Mouse (Mus musculus) CH12.LX (cell line): ENCODE measurements at regions not wholly inside any gene's neighbourhood (a gene's known extent, or its start where the extent isn't known, plus 50 kb on each side); places are given as distances from the start of the nearest gene placed in this dataset.

ENCODE experiments used
- BHLHE40 ChIP-seq: IDR thresholded peaks from 2 replicates; pipeline ENCODE4 v1.6.1; 2011; ENCODE audit warnings: mild to moderate bottlenecking, low read depth, low read length, improper control_type of control experiment
- CTCF ChIP-seq, 2 experiments: IDR thresholded peaks in 1 of 2; conservative IDR thresholded peaks in 1 of 2; 2 replicates each; pipeline ENCODE4 v1.5.1; 2011 to 2012; ENCODE audit warnings: low read depth in 2 of 2, low read length in 2 of 2, improper control_type of control experiment in 1 of 2, inconsistent platforms in 1 of 2, mild to moderate bottlenecking in 1 of 2, moderate library complexity in 1 of 2
- EP300 ChIP-seq: IDR thresholded peaks from 2 replicates; pipeline ENCODE4 v1.6.1; 2011; ENCODE audit warnings: low read length, improper control_type of control experiment
- JUND ChIP-seq: conservative IDR thresholded peaks from 2 replicates; pipeline ENCODE4 v1.6.1; 2011; ENCODE audit warnings: low read depth, low read length, improper control_type of control experiment
- NRF1 ChIP-seq: IDR thresholded peaks from 2 replicates; pipeline ENCODE4 v1.6.1; 2014; ENCODE audit warnings: low read depth, mild to moderate bottlenecking, inconsistent platforms, low read length, improper control_type of control experiment, moderate library complexity
- POLR2A ChIP-seq: IDR thresholded peaks from 2 replicates; pipeline ENCODE4 v1.6.1; 2011; ENCODE audit warnings: low read depth, mild to moderate bottlenecking, improper control_type of control experiment, low read length
- POLR2AphosphoS2 ChIP-seq: IDR thresholded peaks from 2 replicates; pipeline ENCODE4 v1.6.1; 2011; ENCODE audit warnings: low read depth, low read length, improper control_type of control experiment
- RCOR1 ChIP-seq: conservative IDR thresholded peaks from 2 replicates; pipeline ENCODE4 v1.6.1; 2012; ENCODE audit warnings: low read depth, mild to moderate bottlenecking, inconsistent platforms, low read length, improper control_type of control experiment
- SMC3 ChIP-seq: IDR thresholded peaks from 2 replicates; pipeline ENCODE4 v1.6.1; 2011; ENCODE audit warnings: low read depth, low read length, improper control_type of control experiment
- TCF12 ChIP-seq: IDR thresholded peaks from 2 replicates; pipeline ENCODE4 v1.6.1; 2014; ENCODE audit warnings: low read depth, mild to moderate bottlenecking, inconsistent platforms, low read length, improper control_type of control experiment
- USF1 ChIP-seq: IDR thresholded peaks from 2 replicates; pipeline ENCODE4 v1.6.1; 2014; ENCODE audit warnings: low read depth, mild to moderate bottlenecking, inconsistent platforms, low read length, improper control_type of control experiment
- ZC3H11A ChIP-seq: IDR thresholded peaks from 2 replicates; pipeline ENCODE4 v1.6.1; 2012; ENCODE audit warnings: low read depth, mild to moderate bottlenecking, inconsistent platforms, low read length, improper control_type of control experiment
- ZKSCAN1 ChIP-seq: IDR thresholded peaks from 2 replicates; pipeline ENCODE4 v1.6.1; 2012; ENCODE audit warnings: low read depth, inconsistent platforms, low read length, improper control_type of control experiment, borderline replicate concordance
- ZNF384 ChIP-seq: IDR thresholded peaks from 2 replicates; pipeline ENCODE4 v1.6.1; 2012; ENCODE audit warnings: low read depth, low read length, improper control_type of control experiment, inconsistent platforms

- no peak for TF ChIP-seq POLR2AphosphoS2
- TF ChIP-seq ZC3H11A = no peak
- TF ChIP-seq JUND = no peak
- TF ChIP-seq TCF12 = no peak
- no peak for TF ChIP-seq SMC3
- TF ChIP-seq EP300 = no peak
- no peak for TF ChIP-seq BHLHE40
- TF ChIP-seq RCOR1 = no peak
- no peak for TF ChIP-seq ZNF384
- no peak for TF ChIP-seq POLR2A
- no peak for TF ChIP-seq USF1
- TF ChIP-seq CTCF (conservative IDR thresholded peaks at IDR 0.05 in 1 of 2, IDR thresholded peaks at IDR 0.05 in 1 of 2; ENCODE audit: low read depth in 2 of 2, low read length in 2 of 2) = no peak
- no peak for TF ChIP-seq ZKSCAN1
- no peak for TF ChIP-seq NRF1
Measured at GRCm38 (mm10) chr12:106460650-106461049, 450.6 kb downstream of the Vrk1 start.
